In the genomic region with DNA sequence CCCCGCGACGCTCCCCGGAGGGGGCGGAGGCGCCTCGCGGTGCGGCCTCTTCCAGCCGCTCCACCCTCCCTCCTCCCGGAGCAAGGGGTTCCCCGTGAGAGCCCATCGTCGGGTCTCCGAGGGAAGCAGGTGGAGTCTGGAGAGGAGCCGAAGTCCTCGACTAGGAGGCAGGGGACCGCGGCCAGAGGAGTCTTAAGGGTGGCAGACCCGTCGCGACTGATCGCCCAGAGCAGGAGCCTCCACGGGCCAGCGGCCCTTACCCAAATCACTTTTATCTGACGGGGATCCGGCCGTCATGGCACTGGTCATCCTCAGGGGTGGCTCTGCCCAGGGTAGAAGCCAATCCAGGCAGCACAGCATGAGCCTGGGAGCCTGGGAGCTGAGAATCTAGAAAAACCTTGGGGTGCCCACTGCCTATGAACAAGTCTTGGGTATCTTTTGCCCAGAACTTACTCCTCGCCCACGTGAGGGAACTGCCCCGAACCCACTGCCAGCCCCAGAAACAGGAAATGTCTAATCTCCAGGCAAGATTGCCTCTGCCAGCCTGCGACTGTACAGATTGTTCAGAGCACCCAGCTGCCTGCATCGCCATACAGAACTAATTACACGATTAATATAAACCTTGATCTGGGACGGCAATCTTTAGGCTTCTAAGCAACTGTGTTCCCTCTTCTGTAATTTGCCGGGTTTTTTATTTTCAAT, we compare ENCODE assay signal across 8 mouse cellular contexts. TPM values are rescaled to one million over a fixed set of nuclear protein-coding genes. Genes with fewer than 3 reads are reported as not detected.
DNase-seq lines count a peak whose midpoint lies in the region; ATAC-seq and TF ChIP-seq lines count a peak whose summit lies in the region.

No protein-coding gene starts in this region.

- in situ Hi-C loops in ES-E14 (cut with MboI; ENCODE audit: low sequenced_read_pairs in 2 of 2, unreplicated experiment in 2 of 2) = no loop called here

- no peak for ATAC-seq in cerebellum, adult (ENCODE audit: insufficient number of reproducible peaks, low FRiP score, low TSS enrichment)
- ATAC-seq in heart, embryonic 12.5 days (ENCODE audit: insufficient number of reproducible peaks, low FRiP score) = 0 out of 2 replicates have a peak, but pooled peaks have one; percentile 18
- no peak for ATAC-seq in limb, embryonic 12.5 days (ENCODE audit: insufficient number of reproducible peaks, insufficient read depth, low FRiP score, low TSS enrichment, low read depth)
- ATAC-seq in neural tube, embryonic 14.5 days (ENCODE audit: low read depth) = peak; percentile 34; the same call in 1 of the 2 replicates

- peaks cover 52% of the 10 kb centered on the region for H3K27me3 ChIP-seq in heart, embryonic 12.5 days (replicated peaks)
- H3K27me3 ChIP-seq in limb, embryonic 12.5 days = peaks cover 78% of the 10 kb centered on the region
- H3K27me3 ChIP-seq in neural tube, embryonic 14.5 days (ENCODE audit: control insufficient read depth, insufficient read depth, low read length) = peaks cover 17% of the 10 kb centered on the region

- 14% methylated on average over 34 of the region's 36 CpGs for WGBS in heart, embryonic 12.5 days
- 27% methylated on average over 30 of the region's 36 CpGs for WGBS in limb, embryonic 12.5 days
- WGBS in neural tube, embryonic 14.5 days = 16% methylated on average over 34 of the region's 36 CpGs

- peak overlapping the region; percentile 48 to 66; a peak in 3 of 4 replicates for H3K4me3 ChIP-seq in ES-E14 (ENCODE audit: insufficient read depth in 1 of 2, low read depth in 1 of 2, low read length in 2 of 2, poor library complexity in 1 of 2, severe bottlenecking in 1 of 2)
- H3K4me3 ChIP-seq in heart, embryonic 12.5 days = peak overlapping the region; percentile 51
- peak overlapping the region; percentile 42 for H3K4me3 ChIP-seq in limb, embryonic 12.5 days (replicated peaks)
- peak overlapping the region; percentile 31 for H3K4me3 ChIP-seq in neural tube, embryonic 14.5 days (ENCODE audit: low read depth, low read length)

- H3K4me2 ChIP-seq in heart, embryonic 12.5 days = peak overlapping the region; percentile 72
- H3K4me2 ChIP-seq in limb, embryonic 12.5 days = peak overlapping the region; percentile 59
- H3K4me2 ChIP-seq in neural tube, embryonic 14.5 days (ENCODE audit: low read depth, low read length) = peak overlapping the region; percentile 52

- no peaks in the 10 kb centered on the region for H3K9me3 ChIP-seq in ES-E14 (ENCODE audit: control insufficient read depth, insufficient read depth, low read depth, low read length)
- no peaks in the 10 kb centered on the region; the same call in 1 of the 2 replicates for H3K9me3 ChIP-seq in heart, embryonic 12.5 days (replicated peaks)
- no peaks in the 10 kb centered on the region for H3K9me3 ChIP-seq in limb, embryonic 12.5 days
- H3K9me3 ChIP-seq in neural tube, embryonic 14.5 days (ENCODE audit: control insufficient read depth, low read length) = no peaks in the 10 kb centered on the region

- no peaks in the 10 kb centered on the region for H3K36me3 ChIP-seq in ES-E14 (ENCODE audit: control insufficient read depth, insufficient read depth, low read length, poor library complexity, severe bottlenecking)
- no peaks in the 10 kb centered on the region for H3K36me3 ChIP-seq in heart, embryonic 12.5 days
- H3K36me3 ChIP-seq in limb, embryonic 12.5 days = no peaks in the 10 kb centered on the region
- no peaks in the 10 kb centered on the region for H3K36me3 ChIP-seq in neural tube, embryonic 14.5 days (ENCODE audit: control insufficient read depth, insufficient read depth, low read length)

- H3K9ac ChIP-seq in ES-E14 (ENCODE audit: insufficient read depth, low read depth, low read length, poor library complexity, severe bottlenecking) = peak overlapping the region; percentile 56; the same call in 1 of the 2 replicates
- H3K9ac ChIP-seq in heart, embryonic 12.5 days = peak overlapping the region; percentile 52; the same call in 1 of the 2 replicates
- H3K9ac ChIP-seq in limb, embryonic 12.5 days (replicated peaks) = peak overlapping the region; percentile 51; the same call in 1 of the 2 replicates
- H3K9ac ChIP-seq in neural tube, embryonic 14.5 days (replicated peaks; ENCODE audit: low read depth, low read length) = no peak overlapping the region

- no peak overlapping the region for H3K27ac ChIP-seq in ES-E14 (ENCODE audit: insufficient read depth, low read depth, low read length, poor library complexity, severe bottlenecking)
- H3K27ac ChIP-seq in heart, embryonic 12.5 days (ENCODE audit: poor library complexity, severe bottlenecking) = no peak overlapping the region
- no peak overlapping the region for H3K27ac ChIP-seq in limb, embryonic 12.5 days
- H3K27ac ChIP-seq in neural tube, embryonic 14.5 days (ENCODE audit: low read depth, low read length) = no peak overlapping the region

- peak; percentile 6 to 8 for DNase-seq in cerebellum, postnatal 10 days
- no peak for DNase-seq in ES-E14 (ENCODE audit: low read depth, low spot score)
- no peak for DNase-seq in frontal cortex, postnatal 36 days (ENCODE audit: low spot score in 2 of 2)
- no peak for DNase-seq in urinary bladder, postnatal 36 days (ENCODE audit: low spot score in 2 of 2)

- H3K4me1 ChIP-seq in ES-E14 (ENCODE audit: control insufficient read depth in 2 of 2, insufficient read depth in 2 of 2, low read length in 2 of 2, poor library complexity in 1 of 2) = no peaks in the 10 kb centered on the region
- peaks cover 21% of the 10 kb centered on the region for H3K4me1 ChIP-seq in heart, embryonic 12.5 days (replicated peaks)
- peaks cover 6% of the 10 kb centered on the region for H3K4me1 ChIP-seq in limb, embryonic 12.5 days (replicated peaks)
- no peaks in the 10 kb centered on the region for H3K4me1 ChIP-seq in neural tube, embryonic 14.5 days (ENCODE audit: control insufficient read depth, insufficient read depth, low read length)

TF ChIP-seq in ES-E14, 5 proteins besides CTCF, POLR2A, EP300 and RAD21:
- TF ChIP-seq CHD2 (IDR thresholded peaks at IDR 0.05; ENCODE audit: low read depth, low read length) = no peak
- TF ChIP-seq ZNF384 (IDR thresholded peaks at IDR 0.05; ENCODE audit: low read depth, low read length) = no peak
- no peak for TF ChIP-seq MAFK (IDR thresholded peaks at IDR 0.05; ENCODE audit: insufficient read depth, low read depth, low read length)
- TF ChIP-seq ZC3H11A (IDR thresholded peaks at IDR 0.05; ENCODE audit: borderline replicate concordance, low read depth, low read length) = no peak

RNA-seq across cellular contexts. Expression of gene Fgf16, which starts 1.1 kb away (rescaled TPM):
- total RNA-seq in ES-E14 (2012; rRNA removed) = not detected in 2 replicates
- polyA plus RNA-seq in heart, embryonic 12.5 days (2016; fragmentation: Nextera tagmentation; extraction: Ambion mirVana) = not detected in 2 replicates
- polyA plus RNA-seq in limb, embryonic 12.5 days (2016; fragmentation: Nextera tagmentation; extraction: Ambion mirVana) = 0.53 and 0.72 TPM in 2 replicates
- polyA plus RNA-seq in neural tube, embryonic 14.5 days (2014; fragmentation: Nextera tagmentation; extraction: Ambion mirVana) = not detected in 2 replicates

Comparison
In these comparisons a context has a peak if more than half of its experiments do, and no peak if none do; other contexts are left out.
1. DNase-seq: peak in cerebellum, postnatal 10 days (2 of 2); none in ES-E14 (single experiment), frontal cortex, postnatal 36 days (0 of 2) and urinary bladder, postnatal 36 days (0 of 2).
2. ATAC-seq: peak in heart, embryonic 12.5 days (single experiment) and neural tube, embryonic 14.5 days (single experiment); none in cerebellum, adult (single experiment) and limb, embryonic 12.5 days (single experiment).
3. Peak in every context shown above with its lines, with median percentiles within 50 percentile points of each other: H3K4me3 ChIP-seq and H3K4me2 ChIP-seq.